Mouse (Mus musculus) thymus, postnatal 0 days (tissue): ENCODE measurements around the gene Kdm1a. TPM values are rescaled to one million over a fixed set of nuclear protein-coding genes. Genes with fewer than 3 reads are reported as not detected.

Source experiments
- DNase-seq: peaks from one replicate; pipeline ENCODE4 v3.0.0-alpha.2; 2015; ENCODE audit warnings: low spot score
- polyA plus RNA-seq: library from polyadenylated mRNA; unstranded; fragments of >200 nt; fragmentation: Nextera tagmentation; extraction: Ambion mirVana; gene quantifications from 2 replicates; pipeline ENCODE4 v1.2.1, GENCODE M21; 2015

Gene Kdm1a
- 29.0 and 38.1 TPM in 2 replicates for polyA plus RNA-seq

DNA sequence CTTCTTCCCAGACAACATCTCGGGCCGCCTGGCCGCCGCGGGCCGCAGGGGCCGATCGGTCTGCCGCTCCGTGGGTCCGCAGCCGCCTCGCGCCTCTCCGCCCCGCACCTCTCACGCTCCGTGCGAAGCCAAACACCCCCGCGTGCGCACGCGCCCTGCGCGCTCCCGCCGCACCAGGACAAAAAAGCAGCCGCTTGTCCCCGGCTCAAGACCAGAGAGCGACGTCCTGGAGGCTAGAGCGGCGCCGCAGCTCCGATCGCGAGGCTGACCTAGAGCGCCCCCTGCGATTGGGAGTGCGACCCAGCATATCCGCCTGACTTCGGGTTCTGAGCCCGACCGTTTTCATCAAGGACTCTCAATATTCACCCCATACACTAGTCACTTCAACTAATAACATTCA lies at the start of gene Kdm1a:
Gene Kdm1a (minus strand): TSS at position 156 of the 400 bp plus-strand sequence.
- peak; percentile 95 for DNase-seq

DNA sequence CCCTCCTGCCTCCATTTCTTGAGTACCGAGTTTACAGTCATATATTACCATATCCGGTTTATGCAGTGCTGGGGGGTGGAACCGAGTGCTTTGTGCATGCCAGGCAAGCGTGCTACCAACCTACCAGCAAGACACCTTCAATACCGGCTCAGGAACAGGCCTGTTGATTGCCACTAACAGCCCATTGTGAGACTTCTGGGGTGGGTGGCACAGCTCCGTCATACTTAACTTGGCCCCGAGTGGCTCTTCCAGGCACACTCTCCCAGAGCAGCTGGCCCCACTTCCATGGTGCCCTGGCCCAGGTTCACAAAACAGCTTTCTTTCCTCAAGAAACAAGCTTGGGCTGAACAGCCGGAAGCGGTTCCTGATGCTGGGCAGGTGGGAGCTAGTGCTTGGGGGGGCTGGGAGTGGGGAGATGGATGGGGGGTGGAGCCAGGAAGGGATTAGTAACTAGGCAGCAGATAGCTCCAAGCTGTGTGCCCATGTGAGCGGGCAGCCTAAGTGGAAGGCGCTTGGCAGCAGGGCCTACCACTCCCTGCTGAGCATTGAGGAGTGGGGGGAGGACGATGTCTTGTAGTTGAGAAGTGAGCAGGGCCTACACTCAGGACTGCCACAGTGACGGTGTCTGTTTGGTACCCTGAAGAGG lies 49.5 kb upstream of the Kdm1a start:
- DNase-seq = no peak

- DNase-seq = peak; percentile 67
Measured at GRCm38 (mm10) chr4:136651357-136651811, 48.9 kb upstream of the Kdm1a start.

- no peak for DNase-seq
Measured at GRCm38 (mm10) chr4:136650261-136650660, 47.7 kb upstream of the Kdm1a start.

DNA sequence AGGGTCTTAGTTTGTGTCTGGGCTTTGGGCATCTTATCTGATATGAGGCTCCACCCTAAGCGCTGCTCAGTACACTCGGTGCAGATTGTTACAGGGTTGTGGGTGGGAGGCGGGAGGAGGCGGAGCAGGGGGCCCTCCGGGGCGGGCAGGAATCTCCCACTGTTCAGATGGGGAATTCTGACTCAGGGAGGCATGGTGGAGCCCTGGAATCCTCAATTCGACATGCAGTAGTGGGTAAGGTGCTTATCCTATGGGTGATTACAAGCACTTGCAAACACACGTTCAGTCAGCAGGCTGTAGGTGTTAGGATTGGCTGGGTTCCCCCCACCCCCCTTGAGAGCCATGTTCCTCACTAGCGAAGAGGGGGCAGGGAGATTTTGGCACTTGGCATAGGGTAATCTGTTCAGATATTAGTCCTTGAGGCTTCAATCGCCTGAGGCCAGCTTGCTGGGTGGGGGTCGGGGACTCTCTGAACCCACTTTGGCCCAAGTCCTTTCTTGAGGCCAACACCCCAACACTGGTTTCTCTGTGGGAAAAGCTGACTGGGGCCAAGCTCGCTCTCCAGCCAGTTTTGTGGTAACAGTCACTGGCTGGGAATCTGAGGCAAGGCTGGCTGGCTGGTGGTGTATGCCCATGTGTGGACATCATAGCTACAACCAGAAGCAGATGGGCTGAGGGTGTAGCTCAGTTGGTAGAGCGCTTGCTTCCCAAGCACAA lies 47.1 kb upstream of the Kdm1a start:
- DNase-seq = no peak

GRCm38 (mm10) chr4:136648922-136649479 lies 46.5 kb upstream of the Kdm1a start:
- peak; percentile 78 for DNase-seq

- DNase-seq = no peak
Measured at GRCm38 (mm10) chr4:136638890-136639289, 36.4 kb upstream of the Kdm1a start.

- no peak for DNase-seq
Measured at GRCm38 (mm10) chr4:136638230-136638750, 35.8 kb upstream of the Kdm1a start.

DNA sequence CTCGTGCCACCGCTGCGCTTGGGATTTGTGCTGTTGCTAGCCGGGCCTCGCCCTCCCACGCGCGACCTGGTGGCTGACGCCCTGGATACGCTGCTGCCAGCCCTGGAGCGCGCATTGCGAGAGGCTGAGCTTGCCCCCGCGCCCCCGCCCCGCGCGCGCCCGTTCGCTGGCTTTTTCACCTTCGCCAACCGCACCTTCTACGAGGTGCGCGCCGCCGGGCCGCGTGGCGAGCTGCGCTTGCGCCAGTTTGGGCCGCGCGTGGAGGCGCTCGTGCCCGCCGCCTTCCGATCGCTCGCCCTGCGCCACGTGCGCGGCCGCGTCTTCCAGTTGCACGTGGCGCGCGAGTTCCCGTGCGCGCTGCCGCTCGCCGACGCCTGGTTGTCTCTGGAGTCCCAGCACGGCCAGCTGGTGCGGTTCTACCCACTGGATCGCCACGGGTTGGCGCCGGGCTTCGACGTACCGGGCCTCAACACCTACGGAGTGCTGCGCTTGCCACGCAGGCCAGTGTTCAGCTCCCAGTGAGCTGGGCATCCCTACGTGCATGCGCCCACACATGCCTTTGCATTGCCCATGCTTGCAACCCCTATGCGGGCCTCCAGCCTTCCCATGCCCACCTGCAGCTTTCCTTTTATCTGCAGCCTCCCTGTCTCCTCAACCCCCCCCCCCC lies 35.2 kb upstream of the Kdm1a start:
- DNase-seq = peak; percentile 72

GRCm38 (mm10) chr4:136636983-136637562 lies 34.5 kb upstream of the Kdm1a start:
- DNase-seq = no peak

GRCm38 (mm10) chr4:136636511-136636910 lies 34.0 kb upstream of the Kdm1a start:
- DNase-seq = no peak

GRCm38 (mm10) chr4:136635995-136636394 lies 33.5 kb upstream of the Kdm1a start:
- no peak for DNase-seq

DNA sequence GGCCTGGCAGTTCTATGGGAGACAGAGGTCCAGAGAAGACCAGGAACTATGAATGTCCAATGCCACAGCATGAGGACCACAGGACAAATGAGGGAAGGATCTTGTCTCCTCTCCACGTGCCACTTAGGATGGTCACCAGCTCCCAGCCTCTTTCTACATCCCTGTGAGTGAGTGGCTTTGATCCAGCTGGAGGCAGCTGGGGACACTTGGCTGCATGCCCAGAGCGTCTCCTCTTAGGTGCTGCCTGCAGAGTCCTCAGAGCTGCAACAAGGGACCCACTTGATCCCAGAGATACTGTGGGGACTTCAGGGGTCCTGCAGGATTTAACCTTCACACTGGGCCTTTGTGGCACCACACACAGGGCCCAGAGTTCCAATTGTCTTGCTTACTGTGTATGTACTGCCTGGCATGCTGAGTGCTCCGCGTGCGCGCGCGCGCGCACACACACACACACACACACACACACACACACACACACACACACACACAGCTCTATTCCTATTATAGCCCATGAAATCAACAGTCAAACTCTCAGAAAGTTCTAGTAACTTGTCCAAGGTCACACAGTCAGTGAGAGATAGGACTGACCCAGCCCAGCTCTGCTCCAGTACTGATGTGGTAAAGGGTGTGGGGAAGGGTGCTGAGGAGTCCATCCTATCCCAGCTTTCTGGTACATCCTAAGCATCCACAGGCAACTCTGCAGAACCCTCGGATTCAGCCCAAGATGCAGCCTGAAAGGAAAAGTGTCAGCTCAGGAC lies 28.9 kb upstream of the Kdm1a start:
- DNase-seq = no peak

- peak; percentile 65 for DNase-seq
Measured at GRCm38 (mm10) chr4:136626590-136626989, 24.1 kb upstream of the Kdm1a start.

GRCm38 (mm10) chr4:136622388-136622787 lies 19.9 kb upstream of the Kdm1a start, which contains the start of gene Lactbl1:
Gene Lactbl1 (plus strand): TSS chr4:136622621.
- no peak for DNase-seq

DNA sequence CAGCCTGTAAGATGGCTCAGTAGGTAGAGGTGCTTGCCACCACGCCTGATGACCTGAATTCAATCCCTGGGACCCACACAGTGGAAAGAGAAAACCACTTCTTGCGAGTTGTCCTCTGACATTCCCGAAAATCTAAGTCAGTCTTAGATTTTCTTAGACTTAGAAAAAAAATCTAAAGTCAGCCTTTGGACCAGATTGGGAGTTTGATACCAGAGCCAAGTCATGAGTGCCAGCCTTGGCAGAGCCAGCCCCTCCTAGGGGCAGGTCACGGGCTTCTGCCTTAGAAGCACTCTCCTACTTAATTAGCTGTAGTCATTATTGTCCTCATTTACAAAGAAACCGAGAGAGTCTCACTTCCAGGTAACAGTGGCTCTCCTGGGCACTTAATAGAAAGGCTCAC lies 19.4 kb upstream of the Kdm1a start:
- no peak for DNase-seq

GRCm38 (mm10) chr4:136621336-136621735 lies 18.8 kb upstream of the Kdm1a start:
- DNase-seq = peak; percentile 73

GRCm38 (mm10) chr4:136613657-136614056 lies 11.1 kb upstream of the Kdm1a start:
- DNase-seq = no peak

DNA sequence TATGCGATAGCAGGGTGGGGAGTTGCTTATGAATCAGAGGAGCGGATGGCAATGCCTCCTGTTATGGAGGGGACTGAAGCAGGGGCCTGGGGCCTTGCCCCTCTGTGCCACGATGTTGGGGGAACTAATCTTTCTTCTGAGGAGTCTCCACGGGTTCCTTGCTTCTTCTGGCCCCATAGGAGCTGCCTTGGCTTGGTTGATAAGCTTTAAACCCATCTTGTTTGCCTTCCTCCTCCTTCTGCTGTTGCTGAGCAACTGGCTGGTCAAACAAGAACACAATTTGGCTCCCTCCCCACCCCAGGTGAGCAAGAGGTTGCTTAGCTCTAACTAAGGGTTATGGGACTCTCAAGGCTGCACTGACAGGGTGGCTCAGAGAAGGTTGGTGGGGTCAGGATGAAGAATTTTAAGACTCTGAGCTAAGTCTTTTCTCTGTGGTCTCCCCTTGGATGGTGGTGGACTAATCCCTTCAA lies 7.9 kb upstream of the Kdm1a start, which contains the start of gene Tex46:
Gene Tex46 (plus strand): TSS at position 51 of the 470 bp plus-strand sequence.
- no peak for DNase-seq
